Mouse (Mus musculus) spleen, adult 2 months (tissue): Measurements from ENCODE around the gene Frrs1.

Source experiments
- CTCF ChIP-seq: fragments of 200-500 bp; IDR thresholded peaks from 2 replicates; pipeline ENCODE4 v1.5.1; 2011; ENCODE audit warnings: mild to moderate bottlenecking, inconsistent platforms; ENCODE audit not compliant: insufficient read depth, insufficient read length, insufficient replicate concordance; ENCODE audit errors: extremely low read depth
- POLR2A ChIP-seq: fragments of 200-500 bp; IDR thresholded peaks from 2 replicates; pipeline ENCODE4 v1.6.1; 2011; ENCODE audit warnings: low read depth, low read length, inconsistent platforms

DNA sequence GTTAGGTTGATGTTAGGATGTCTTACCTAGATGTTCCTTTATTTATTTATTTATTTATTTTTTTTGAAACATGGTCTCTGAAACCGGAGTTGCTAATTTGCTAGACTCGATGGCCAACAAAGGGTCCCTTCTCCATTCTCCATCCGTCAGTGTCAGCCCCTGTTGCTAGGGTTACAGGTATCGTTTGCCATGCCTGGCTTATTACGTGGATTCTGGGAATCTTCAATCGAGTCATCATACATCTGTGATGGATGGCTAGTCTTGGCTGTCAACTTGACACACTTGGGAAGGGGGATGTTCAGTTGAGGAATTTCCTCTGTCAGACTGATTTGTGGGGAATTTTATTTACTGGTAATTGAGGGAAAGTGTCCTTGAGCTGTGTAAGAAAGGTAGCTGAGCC is 83.5 kb downstream of the Frrs1 start:
- TF ChIP-seq CTCF (no peak), POLR2A (no peak)
